Mouse (Mus musculus): ENCODE data around the gene Pitpnm1. TPM values are rescaled to one million over a fixed set of nuclear protein-coding genes. Genes with fewer than 3 reads are reported as not detected.

Gene Pitpnm1
- polyA plus RNA-seq, 1 experiment from 2014 or later: 6.4 TPM

DNA sequence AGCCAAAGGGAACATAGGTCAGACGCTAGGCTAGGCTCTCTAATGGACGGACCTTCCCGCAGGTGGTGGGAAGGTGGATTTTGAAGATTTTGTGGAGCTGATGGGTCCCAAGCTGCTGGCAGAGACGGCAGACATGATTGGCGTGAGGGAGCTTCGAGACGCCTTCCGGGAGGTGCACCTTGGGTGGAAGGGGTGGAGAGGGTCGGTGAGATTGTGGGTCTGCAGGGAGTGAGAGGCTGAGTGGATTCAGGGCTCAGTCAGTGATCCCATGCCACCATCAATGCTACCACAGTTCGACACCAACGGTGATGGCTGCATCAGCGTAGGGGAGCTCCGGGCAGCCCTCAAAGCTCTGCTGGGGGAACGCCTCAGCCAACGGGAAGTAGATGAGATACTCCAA, 13.6 kb upstream of the Pitpnm1 start:
- 0 out of 2 replicates have a peak, but pooled peaks cover 3% of the 10 kb centered on the region for H3K4me1 ChIP-seq
- ATAC-seq (ENCODE audit: insufficient number of reproducible peaks, insufficient read depth, low FRiP score, low TSS enrichment, low read depth): no peak
- peaks cover 7% of the 10 kb centered on the region; the same call in 1 of the 2 replicates for H3K27me3 ChIP-seq
- 88% methylated on average over 15 of the region's 15 CpGs for WGBS
- H3K27ac ChIP-seq: no peak overlapping the region
- H3K9ac ChIP-seq: no peak overlapping the region
- H3K4me2 ChIP-seq: no peak overlapping the region
- no peaks in the 10 kb centered on the region for H3K9me3 ChIP-seq
- H3K4me3 ChIP-seq: no peak overlapping the region
- H3K36me3 ChIP-seq: no peaks in the 10 kb centered on the region

DNA sequence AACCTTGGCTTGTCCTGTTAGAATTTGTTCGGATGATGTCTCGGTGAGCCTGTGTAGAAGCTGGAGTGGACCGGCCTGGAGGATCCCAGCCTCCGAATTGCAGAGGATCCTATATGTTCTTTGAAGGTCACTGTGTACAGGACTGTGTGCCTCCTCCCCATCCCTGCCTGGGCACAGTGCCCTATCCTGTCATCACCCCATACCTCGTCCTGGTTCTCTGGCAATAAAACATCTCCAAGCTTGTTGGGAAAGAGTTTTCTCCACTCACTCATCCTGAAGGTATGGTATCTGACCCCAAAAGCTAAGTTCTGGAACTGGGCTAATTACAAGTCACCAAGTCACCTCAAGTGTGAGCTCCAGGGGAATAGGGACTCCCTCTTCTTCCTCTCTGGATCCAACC, 12.7 kb upstream of the Pitpnm1 start:
- Histone ChIP-seq H3K9ac (no peak overlapping the region), H3K27me3 (peaks cover 7% of the 10 kb centered on the region; the same call in 1 of the 2 replicates), H3K27ac (no peak overlapping the region), H3K4me1 (0 out of 2 replicates have a peak, but pooled peaks cover 3% of the 10 kb centered on the region), H3K36me3 (no peaks in the 10 kb centered on the region), H3K9me3 (no peaks in the 10 kb centered on the region), H3K4me2 (no peak overlapping the region), H3K4me3 (no peak overlapping the region)
- WGBS: 90% methylated on average over 5 of the region's 5 CpGs
- ATAC-seq (ENCODE audit: insufficient number of reproducible peaks, insufficient read depth, low FRiP score, low TSS enrichment, low read depth): no peak

DNA sequence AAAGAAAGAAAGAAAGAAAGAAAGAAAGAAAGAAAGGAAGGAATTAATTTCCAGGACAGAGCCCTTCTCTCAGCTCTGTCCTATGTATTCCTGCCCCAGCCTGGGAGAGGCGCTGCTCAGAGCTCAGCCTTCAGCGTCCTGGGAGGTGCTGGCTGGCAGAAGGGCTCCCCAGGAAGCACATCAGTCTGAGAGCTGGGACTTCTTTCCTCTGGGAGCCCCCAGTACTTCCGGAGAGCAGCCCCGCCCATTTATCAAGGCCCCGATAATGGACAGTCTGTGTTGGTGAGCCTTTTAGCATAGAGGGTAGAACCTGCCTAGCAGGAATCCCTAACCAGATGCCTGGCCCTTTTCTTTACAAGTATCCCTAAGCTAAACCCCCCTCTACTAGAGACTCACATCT, 11.7 kb upstream of the Pitpnm1 start:
- 0 out of 2 replicates have a peak, but pooled peaks cover 3% of the 10 kb centered on the region for H3K4me1 ChIP-seq
- H3K27ac ChIP-seq: no peak overlapping the region
- 43% methylated on average over 5 of the region's 5 CpGs for WGBS
- H3K9me3 ChIP-seq: no peaks in the 10 kb centered on the region
- H3K27me3 ChIP-seq: peaks cover 7% of the 10 kb centered on the region; the same call in 1 of the 2 replicates
- no peak overlapping the region for H3K4me3 ChIP-seq
- ATAC-seq (ENCODE audit: insufficient number of reproducible peaks, insufficient read depth, low FRiP score, low TSS enrichment, low read depth): no peak
- H3K9ac ChIP-seq: no peak overlapping the region
- no peak overlapping the region for H3K4me2 ChIP-seq
- no peaks in the 10 kb centered on the region for H3K36me3 ChIP-seq

DNA sequence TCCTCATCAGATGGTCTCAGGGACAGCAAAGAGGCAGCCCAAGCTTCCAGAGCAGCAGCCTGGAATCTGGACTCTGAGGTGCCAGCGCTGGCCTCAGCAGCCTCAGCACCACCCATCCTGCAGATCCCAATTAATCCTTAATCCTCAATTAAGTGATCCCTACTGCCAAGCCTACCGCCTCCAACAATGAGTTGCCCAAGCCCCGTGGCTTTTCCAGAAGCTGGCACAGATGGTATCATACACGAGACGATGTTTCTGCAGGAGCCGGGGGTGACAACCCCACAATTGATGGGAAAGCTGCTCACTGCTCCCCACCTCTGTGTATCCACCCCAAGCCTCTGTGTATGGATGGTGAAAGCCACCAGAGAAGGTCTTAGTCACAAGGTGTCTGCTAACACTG, 10.7 kb upstream of the Pitpnm1 start:
- Histone ChIP-seq H3K36me3 (no peaks in the 10 kb centered on the region), H3K4me2 (no peak overlapping the region), H3K4me1 (no peaks in the 10 kb centered on the region), H3K27ac (no peak overlapping the region), H3K9me3 (no peaks in the 10 kb centered on the region), H3K9ac (no peak overlapping the region), H3K27me3 (peaks cover 6% of the 10 kb centered on the region; the same call in 1 of the 2 replicates), H3K4me3 (no peak overlapping the region)
- ATAC-seq (ENCODE audit: insufficient number of reproducible peaks, insufficient read depth, low FRiP score, low TSS enrichment, low read depth): no peak
- 76% methylated on average over 6 of the region's 6 CpGs for WGBS

DNA sequence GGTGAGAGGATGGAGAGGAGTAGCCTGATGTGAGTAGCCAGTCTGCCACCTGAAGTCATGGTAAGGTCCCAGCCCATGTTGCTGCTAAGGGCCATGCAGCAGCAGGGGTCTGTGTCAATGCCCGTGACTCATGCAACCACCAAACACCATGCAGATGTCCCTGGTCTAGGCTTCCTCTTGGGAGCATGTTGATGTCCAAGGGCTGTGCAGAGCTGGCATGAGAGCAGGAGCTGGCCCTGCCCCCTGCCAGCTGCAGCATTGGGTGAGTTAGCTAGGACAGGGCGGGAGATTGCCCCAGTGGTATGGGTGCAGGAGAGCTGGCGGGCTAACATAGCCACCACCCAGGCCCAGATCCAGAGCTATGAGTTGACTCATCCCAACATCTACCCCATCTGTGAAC, 9.4 kb upstream of the Pitpnm1 start:
- no peak overlapping the region for H3K27ac ChIP-seq
- no peak for ATAC-seq (ENCODE audit: insufficient number of reproducible peaks, insufficient read depth, low FRiP score, low TSS enrichment, low read depth)
- H3K27me3 ChIP-seq: no peaks in the 10 kb centered on the region; the same call in 1 of the 2 replicates
- no peak overlapping the region for H3K4me2 ChIP-seq
- H3K9ac ChIP-seq: no peak overlapping the region
- no peak overlapping the region for H3K4me3 ChIP-seq
- WGBS: 88% methylated on average over 3 of the region's 3 CpGs
- no peaks in the 10 kb centered on the region for H3K36me3 ChIP-seq
- H3K4me1 ChIP-seq: no peaks in the 10 kb centered on the region
- H3K9me3 ChIP-seq: no peaks in the 10 kb centered on the region

DNA sequence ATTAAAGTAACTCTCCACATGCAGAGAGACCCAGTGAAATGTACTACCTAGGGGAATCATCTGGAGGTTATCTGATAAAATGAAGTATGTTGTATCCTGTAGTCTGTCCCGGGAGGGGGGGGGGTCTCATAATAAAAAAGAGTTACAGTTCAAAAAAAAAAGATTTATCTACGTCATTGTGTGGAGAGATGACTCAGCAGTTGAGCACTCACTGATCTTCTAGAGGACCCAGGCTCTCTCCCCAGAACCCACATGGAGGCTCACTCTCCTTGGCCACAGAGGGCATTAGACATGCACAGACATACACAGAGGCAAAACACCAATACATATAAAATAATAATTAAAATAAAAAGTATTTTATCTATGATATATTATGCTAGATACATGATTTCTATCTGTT, 8.4 kb upstream of the Pitpnm1 start:
- H3K27me3 ChIP-seq: no peaks in the 10 kb centered on the region; the same call in 1 of the 2 replicates
- peaks cover 6% of the 10 kb centered on the region for H3K4me1 ChIP-seq
- H3K4me3 ChIP-seq: no peak overlapping the region
- no peak overlapping the region for H3K27ac ChIP-seq
- no peaks in the 10 kb centered on the region for H3K36me3 ChIP-seq
- no peaks in the 10 kb centered on the region for H3K9me3 ChIP-seq
- WGBS: 59% methylated on average over 2 of the region's 2 CpGs
- no peak overlapping the region for H3K4me2 ChIP-seq
- H3K9ac ChIP-seq: no peak overlapping the region
- ATAC-seq (ENCODE audit: insufficient number of reproducible peaks, insufficient read depth, low FRiP score, low TSS enrichment, low read depth): no peak

DNA sequence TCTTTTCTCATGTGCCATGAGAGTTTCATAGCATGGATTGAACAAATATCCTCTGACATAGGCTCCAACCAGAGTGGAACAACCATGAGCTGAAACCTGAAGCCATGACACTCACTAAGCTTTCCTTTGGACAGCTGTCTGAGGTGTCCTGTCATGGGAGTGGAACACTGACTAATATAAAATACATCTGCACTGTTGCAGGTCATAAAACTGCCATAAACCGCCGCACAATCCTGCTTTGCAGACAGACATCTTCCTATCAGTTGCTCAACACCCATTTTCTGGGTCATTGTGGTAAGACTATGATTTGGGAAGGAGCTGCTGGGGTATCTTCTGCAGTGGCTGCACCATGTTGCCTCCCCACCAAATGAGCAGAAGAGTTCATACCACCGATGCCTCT, 7.0 kb upstream of the Pitpnm1 start:
- Histone ChIP-seq H3K27me3 (no peaks in the 10 kb centered on the region; the same call in 1 of the 2 replicates), H3K4me1 (peaks cover 13% of the 10 kb centered on the region), H3K36me3 (no peaks in the 10 kb centered on the region), H3K4me3 (no peak overlapping the region), H3K27ac (no peak overlapping the region), H3K4me2 (no peak overlapping the region), H3K9ac (no peak overlapping the region), H3K9me3 (no peaks in the 10 kb centered on the region)
- no peak for ATAC-seq (ENCODE audit: insufficient number of reproducible peaks, insufficient read depth, low FRiP score, low TSS enrichment, low read depth)
- WGBS: 88% methylated on average over 3 of the region's 3 CpGs

DNA sequence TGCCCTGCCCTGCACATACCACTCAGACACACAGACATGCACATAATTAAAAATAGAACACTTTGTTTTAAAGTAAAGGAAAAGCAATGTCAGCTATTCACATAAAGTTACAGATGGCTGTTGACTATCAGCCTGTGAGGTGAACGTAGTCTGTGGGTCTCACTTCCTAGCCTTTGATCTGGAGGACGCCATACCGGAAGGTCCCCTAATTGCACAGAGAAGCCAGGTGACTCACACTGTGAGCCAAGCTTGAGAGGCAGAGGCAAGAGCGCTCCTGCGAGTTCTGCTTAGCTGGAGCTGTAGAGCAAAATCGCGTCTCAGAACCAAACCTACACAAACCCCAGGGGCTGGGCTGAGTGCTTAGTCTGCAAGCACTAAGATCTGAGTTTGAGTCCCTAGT, 6.0 kb upstream of the Pitpnm1 start:
- Histone ChIP-seq H3K9ac (no peak overlapping the region), H3K36me3 (no peaks in the 10 kb centered on the region), H3K27ac (no peak overlapping the region), H3K27me3 (no peaks in the 10 kb centered on the region; the same call in 1 of the 2 replicates), H3K4me2 (no peak overlapping the region), H3K4me1 (peaks cover 22% of the 10 kb centered on the region), H3K9me3 (no peaks in the 10 kb centered on the region), H3K4me3 (no peak overlapping the region)
- ATAC-seq (ENCODE audit: insufficient number of reproducible peaks, insufficient read depth, low FRiP score, low TSS enrichment, low read depth): no peak
- WGBS: 70% methylated on average over 7 of the region's 7 CpGs

DNA sequence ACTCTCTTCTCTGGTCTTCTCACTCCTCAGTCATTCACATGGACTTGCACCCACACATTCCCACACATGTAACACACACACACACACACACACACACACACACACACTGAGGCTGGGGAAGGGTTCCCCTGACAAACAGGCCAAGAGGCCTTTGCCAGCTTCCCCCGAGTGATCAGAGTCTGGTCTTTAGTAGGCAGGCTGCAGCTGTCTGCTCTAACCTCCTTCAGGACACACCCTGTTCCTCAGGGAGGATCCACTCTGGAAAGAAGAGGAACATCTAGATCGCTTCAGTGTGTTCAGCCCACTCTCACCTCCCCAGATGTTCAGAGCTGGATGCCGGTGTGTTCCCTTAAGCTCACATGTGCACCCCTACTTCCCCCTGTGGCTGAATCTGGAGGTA, 5.5 kb upstream of the Pitpnm1 start:
- H3K27me3 ChIP-seq: peaks cover 5% of the 10 kb centered on the region
- H3K9ac ChIP-seq: peak overlapping the region; percentile 32; the same call in 1 of the 2 replicates
- H3K4me2 ChIP-seq: no peak overlapping the region
- 72% methylated on average over 3 of the region's 3 CpGs for WGBS
- no peak overlapping the region for H3K27ac ChIP-seq
- H3K4me1 ChIP-seq: peaks cover 28% of the 10 kb centered on the region
- H3K9me3 ChIP-seq: no peaks in the 10 kb centered on the region
- ATAC-seq (ENCODE audit: insufficient number of reproducible peaks, insufficient read depth, low FRiP score, low TSS enrichment, low read depth): no peak
- no peaks in the 10 kb centered on the region for H3K36me3 ChIP-seq
- no peak overlapping the region for H3K4me3 ChIP-seq

DNA sequence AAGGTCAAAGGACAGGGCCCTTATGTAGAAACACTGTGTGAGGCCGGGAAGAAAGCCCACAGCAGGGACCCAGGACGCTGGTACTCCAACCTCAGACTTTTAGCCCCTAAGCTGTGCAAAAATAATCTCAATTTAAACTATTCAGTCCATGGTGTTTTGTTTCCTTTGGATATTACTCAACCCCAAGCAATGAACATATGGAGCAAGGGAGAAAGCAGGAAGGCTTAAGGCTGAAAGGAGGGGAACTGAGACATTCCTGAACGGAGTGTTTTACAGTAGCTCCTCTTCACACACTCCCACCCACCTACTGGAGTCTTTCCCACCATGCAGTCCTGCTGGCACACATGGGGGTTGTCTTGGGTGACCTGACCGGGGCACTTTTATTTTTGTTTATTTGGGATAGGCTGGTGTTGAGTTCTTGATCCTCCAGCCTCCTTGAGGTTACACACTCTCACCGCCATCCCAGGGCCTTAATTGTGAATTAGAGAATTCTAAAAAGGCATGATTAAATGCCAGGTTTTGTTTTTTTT, 5.0 kb upstream of the Pitpnm1 start:
- WGBS: 82% methylated on average over 5 of the region's 5 CpGs
- Histone ChIP-seq H3K4me3 (no peak overlapping the region), H3K9ac (no peak overlapping the region), H3K9me3 (no peaks in the 10 kb centered on the region), H3K27me3 (peaks cover 10% of the 10 kb centered on the region), H3K4me1 (peaks cover 33% of the 10 kb centered on the region), H3K27ac (no peak overlapping the region), H3K4me2 (no peak overlapping the region), H3K36me3 (no peaks in the 10 kb centered on the region)
- ATAC-seq (ENCODE audit: insufficient number of reproducible peaks, insufficient read depth, low FRiP score, low TSS enrichment, low read depth): no peak

DNA sequence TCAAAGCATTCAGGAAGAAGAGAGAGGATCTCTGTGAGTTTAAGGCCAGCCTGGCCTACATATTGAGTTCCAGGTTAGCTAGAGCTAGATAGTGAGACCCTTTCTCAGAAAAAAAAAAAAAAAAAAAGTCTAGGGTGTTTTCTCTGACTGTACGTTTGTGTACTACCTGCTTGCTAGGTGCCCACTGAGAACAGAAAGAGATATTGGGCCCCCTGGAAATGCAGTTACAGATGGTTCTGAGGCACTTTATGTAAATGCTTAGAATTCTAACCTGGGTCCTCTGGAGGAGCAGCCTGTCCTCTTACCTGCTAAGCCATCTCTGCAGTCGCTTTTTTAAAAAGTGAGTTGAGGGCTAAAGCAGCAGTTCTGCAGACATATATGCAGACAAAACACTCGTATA, 4.0 kb upstream of the Pitpnm1 start:
- no peak overlapping the region for H3K4me2 ChIP-seq
- H3K27ac ChIP-seq: no peak overlapping the region
- H3K4me3 ChIP-seq: no peak overlapping the region
- no peak for ATAC-seq (ENCODE audit: insufficient number of reproducible peaks, insufficient read depth, low FRiP score, low TSS enrichment, low read depth)
- 65% methylated on average over 3 of the region's 3 CpGs for WGBS
- peaks cover 20% of the 10 kb centered on the region for H3K27me3 ChIP-seq
- H3K9me3 ChIP-seq: no peaks in the 10 kb centered on the region
- H3K4me1 ChIP-seq: peaks cover 42% of the 10 kb centered on the region
- H3K9ac ChIP-seq: no peak overlapping the region
- no peaks in the 10 kb centered on the region for H3K36me3 ChIP-seq

DNA sequence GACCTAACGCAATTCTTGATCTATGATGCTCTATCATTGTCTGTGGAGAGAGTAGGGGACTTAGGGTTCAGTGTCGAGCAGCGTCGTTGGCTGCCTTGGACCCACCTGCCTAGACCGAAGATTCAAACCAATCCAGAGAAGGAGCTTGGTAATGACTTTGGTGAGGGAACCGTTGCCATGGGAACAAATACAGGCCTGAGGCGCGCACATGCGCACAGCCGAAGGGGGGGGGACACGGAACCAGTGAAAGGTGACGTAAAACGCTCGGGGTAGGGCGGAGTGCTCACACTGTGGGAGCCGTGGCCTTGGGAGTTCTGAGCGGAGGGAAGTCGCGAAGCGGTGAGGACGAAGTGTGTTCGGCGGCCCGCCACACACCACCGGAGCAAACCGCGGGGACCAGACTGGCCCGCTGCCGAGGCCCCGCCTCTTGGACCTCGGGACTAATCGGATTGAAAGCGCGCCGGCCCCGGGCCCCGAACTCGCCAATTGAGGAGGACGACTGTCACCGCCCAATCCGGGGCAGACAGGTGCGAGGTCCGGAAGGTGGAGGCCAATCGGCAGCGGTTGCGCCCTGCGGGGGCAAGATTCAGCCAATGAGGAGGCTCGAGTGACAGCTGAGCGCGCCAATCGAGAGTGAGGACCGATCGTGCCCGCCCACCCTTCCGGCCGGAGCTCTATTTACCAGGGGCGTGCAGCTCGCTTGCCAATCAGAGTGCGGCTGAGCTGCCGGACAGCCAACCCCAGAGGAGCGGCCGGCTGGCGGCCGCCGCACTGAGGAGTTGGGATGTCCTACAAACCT, 3.0 kb upstream of the Pitpnm1 start, which contains the start of gene Cdk2ap2:
Gene Cdk2ap2 (plus strand): TSS at position 541 of the 799 bp plus-strand sequence.
- peak within 1 kb of the TSS; percentile 67 for H3K9ac ChIP-seq
- H3K9me3 ChIP-seq: no peaks in the 10 kb centered on the region
- H3K27me3 ChIP-seq: peaks cover 30% of the 10 kb centered on the region
- H3K36me3 ChIP-seq: no peaks in the 10 kb centered on the region
- H3K4me2 ChIP-seq: peak within 1 kb of the TSS; percentile 81
- peak within 1 kb of the TSS; percentile 76 for H3K27ac ChIP-seq
- H3K4me3 ChIP-seq: peak within 1 kb of the TSS; percentile 64
- under 1% methylated on average over 65 of the region's 65 CpGs for WGBS
- peak; percentile 88 for ATAC-seq (ENCODE audit: insufficient number of reproducible peaks, insufficient read depth, low FRiP score, low TSS enrichment, low read depth)
- peaks cover 50% of the 10 kb centered on the region for H3K4me1 ChIP-seq
